Comparison of ENCODE assay signal across 21 mouse cellular contexts in genomic region chr17:6001389-6001788, GRCm38 (mm10).
DNase-seq lines count a peak whose midpoint lies in the region; ATAC-seq and TF ChIP-seq lines count a peak whose summit lies in the region.
"Had no signal": no experiment of that assay in that cellular context is flagged by ENCODE, and none has a peak within 500 bp of the region (broad histone marks: within the 10 kb centered on the region; RNA-seq: fewer than 3 reads in every experiment).

No protein-coding gene starts in this region.

- 53% methylated on average over 6 of the region's 6 CpGs for WGBS in cerebellum, adult 2 months
- WGBS in embryonic facial prominence, embryonic 10.5 days, result 83% methylated on average over 6 of the region's 6 CpGs

- no peak for TF ChIP-seq CTCF in cerebellum, adult 2 months (IDR thresholded peaks at IDR 0.05; ENCODE audit: borderline replicate concordance, insufficient read depth, low read depth, low read length)
- no peak for TF ChIP-seq CTCF in left cerebral cortex, adult 2 months (IDR thresholded peaks at IDR 0.05)

- peaks cover 28% of the 10 kb centered on the region for H3K36me3 ChIP-seq in myocyte (ENCODE audit: control insufficient read depth, insufficient read depth)
- no peaks in the 10 kb centered on the region for H3K36me3 ChIP-seq in embryonic facial prominence, embryonic 10.5 days (replicated peaks)
- H3K36me3 ChIP-seq: hindbrain, embryonic 13.5 days; limb, embryonic 12.5 days; liver, embryonic 12.5 days; midbrain, embryonic 13.5 days; neural tube, embryonic 15.5 days had no signal

- H3K27me3 ChIP-seq in cerebellum, adult 2 months (ENCODE audit: control insufficient read depth, insufficient read depth, low read length), result no peaks in the 10 kb centered on the region
- H3K27me3 ChIP-seq in myocyte (ENCODE audit: control insufficient read depth, insufficient read depth, insufficient read length), result no peaks in the 10 kb centered on the region
- H3K27me3 ChIP-seq in embryonic facial prominence, embryonic 10.5 days (replicated peaks; ENCODE audit: low read depth, poor library complexity, severe bottlenecking), result no peaks in the 10 kb centered on the region
- H3K27me3 ChIP-seq: hindbrain, embryonic 13.5 days; midbrain, embryonic 13.5 days; neural tube, embryonic 15.5 days had no signal

- H3ac ChIP-seq in myocyte (ENCODE audit: control insufficient read depth, insufficient read length), result no peak overlapping the region

- peaks cover 23% of the 10 kb centered on the region for H3K79me2 ChIP-seq in myocyte (ENCODE audit: control insufficient read depth, insufficient read depth)

- no peaks in the 10 kb centered on the region for H3K9me3 ChIP-seq in embryonic facial prominence, embryonic 10.5 days
- H3K9me3 ChIP-seq: hindbrain, embryonic 13.5 days; limb, embryonic 12.5 days; liver, embryonic 12.5 days; midbrain, embryonic 13.5 days; neural tube, embryonic 15.5 days had no signal

- H3K4me1 ChIP-seq in cerebellum, adult 2 months (ENCODE audit: control insufficient read depth, insufficient read depth, low read length), result peaks cover 55% of the 10 kb centered on the region
- peaks cover 25% of the 10 kb centered on the region for H3K4me1 ChIP-seq in embryonic facial prominence, embryonic 10.5 days

- DNase-seq in cerebellum, adult 2 months, result no peak
- DNase-seq in cerebellum, postnatal 36 days, result no peak
- DNase-seq in left cerebral cortex, adult 2 months (ENCODE audit: extremely low spot score in 1 of 2, low spot score in 2 of 2), result no peak
- no peak for DNase-seq in left cerebral cortex, postnatal 36 days (ENCODE audit: low spot score in 2 of 2)
- DNase-seq in embryonic facial prominence, embryonic 10.5 days (ENCODE audit: low spot score), result no peak
- DNase-seq in MN1 (ENCODE audit: low spot score), result no peak
- DNase-seq: adrenal gland, adult 8-10 months; kidney, adult 9 months; layer of hippocampus, adult 9-11 months; lung, embryonic 14.5 days; lung, postnatal 4 days; right cerebral cortex, postnatal 25 days; thymus, adult 2 months had no signal

- peak overlapping the region; percentile 64 for H3K4me2 ChIP-seq in myocyte (ENCODE audit: low read depth)
- H3K4me2 ChIP-seq: hindbrain, embryonic 13.5 days; limb, embryonic 12.5 days; liver, embryonic 12.5 days; lung, embryonic 14.5 days; midbrain, embryonic 13.5 days; neural tube, embryonic 15.5 days had no signal

- TF ChIP-seq POLR2A in cerebellum, adult 2 months (IDR thresholded peaks at IDR 0.05; ENCODE audit: borderline replicate concordance, insufficient read depth, low read length), result no peak
- no peak for TF ChIP-seq POLR2A in myocyte (IDR thresholded peaks at IDR 0.05; ENCODE audit: insufficient read length, low read depth)

- no peak overlapping the region for H3K4me3 ChIP-seq in cerebellum, adult 2 months (replicated peaks; ENCODE audit: insufficient read depth, low read depth, low read length)
- no peak overlapping the region for H3K4me3 ChIP-seq in left cerebral cortex, adult 2 months
- no peak overlapping the region for H3K4me3 ChIP-seq in myocyte
- no peak overlapping the region for H3K4me3 ChIP-seq in embryonic facial prominence, embryonic 10.5 days
- H3K4me3 ChIP-seq: hindbrain, embryonic 13.5 days; limb, embryonic 12.5 days; liver, embryonic 12.5 days; midbrain, embryonic 13.5 days; neural tube, embryonic 15.5 days had no signal

- H3K27ac ChIP-seq in cerebellum, adult 2 months (ENCODE audit: insufficient read depth, low read length), result peak overlapping the region; percentile 87
- H3K27ac ChIP-seq in left cerebral cortex, adult 2 months, result peak overlapping the region; percentile 26
- no peak overlapping the region for H3K27ac ChIP-seq in embryonic facial prominence, embryonic 10.5 days (replicated peaks)
- H3K27ac ChIP-seq: hindbrain, embryonic 13.5 days; limb, embryonic 12.5 days; liver, embryonic 12.5 days; midbrain, embryonic 13.5 days; neural tube, embryonic 15.5 days had no signal

- intact Hi-C loops in left cerebral cortex, adult 2 months (cut with DNase I), result no loop called here
- intact Hi-C loops in left cerebral cortex, postnatal 36 days (cut with DNase I), result no loop called here

- ATAC-seq in granulocyte monocyte progenitor cell, adult 5-6 weeks (replicated peaks; ENCODE audit: poor library complexity, severe bottlenecking), result peak; percentile 66
- ATAC-seq: forebrain, embryonic 16.5 days; liver, embryonic 12.5 days; midbrain, embryonic 13.5 days had no signal

TF ChIP-seq in myocyte, 11 proteins besides CTCF, POLR2A, EP300 and RAD21:
- TF ChIP-seq E2F4 (IDR thresholded peaks at IDR 0.05; ENCODE audit: insufficient read depth), result no peak
- TF ChIP-seq USF1 (IDR thresholded peaks at IDR 0.05; ENCODE audit: low read depth), result no peak
- no peak for TF ChIP-seq MYOG (IDR thresholded peaks at IDR 0.05; ENCODE audit: control insufficient read depth in 1 of 3, insufficient read depth in 1 of 3, insufficient read length in 2 of 3, low read depth in 2 of 3)
- TF ChIP-seq MAX (IDR thresholded peaks at IDR 0.05; ENCODE audit: low read depth), result no peak
- no peak for TF ChIP-seq POLR2AphosphoS2 (IDR thresholded peaks at IDR 0.05; ENCODE audit: insufficient read length, low read depth)
- TF ChIP-seq TCF3 (IDR thresholded peaks at IDR 0.05; ENCODE audit: insufficient read length, low read depth), result no peak
- TF ChIP-seq REST (IDR thresholded peaks at IDR 0.05; ENCODE audit: insufficient read depth, insufficient read length), result no peak
- TF ChIP-seq TCF12 (IDR thresholded peaks at IDR 0.05; ENCODE audit: insufficient read depth, poor library complexity, severe bottlenecking), result no peak
- no peak for TF ChIP-seq MYOD1 (IDR thresholded peaks at IDR 0.05; ENCODE audit: control insufficient read depth in 1 of 3, insufficient read length in 2 of 3, low read depth in 2 of 3)
- TF ChIP-seq SRF (IDR thresholded peaks at IDR 0.05; ENCODE audit: control insufficient read depth, insufficient read length, low read depth), result no peak
- TF ChIP-seq CEBPB (IDR thresholded peaks at IDR 0.05; ENCODE audit: insufficient read depth, poor library complexity, severe bottlenecking), result no peak
